Comparison of ENCODE assay signal across 9 mouse cellular contexts in genomic region chr17:36121352-36122020, GRCm38 (mm10). TPM values are rescaled to one million over a fixed set of nuclear protein-coding genes. Genes with fewer than 3 reads are reported as not detected.
A peak's percentile ranks its signal among the peaks of the same experiment; 100 is the strongest.
DNase-seq lines count a peak whose midpoint lies in the region; ATAC-seq and TF ChIP-seq lines count a peak whose summit lies in the region.
"Not testable (repeated sequence)": the region's sequence is repeated elsewhere in the genome, so short reads cannot be mapped to it uniquely, and the experiment has no call there.
"Had no signal": no experiment of that assay in that cellular context is flagged by ENCODE, and none has a peak within 500 bp of the region (broad histone marks: within the 10 kb centered on the region; RNA-seq: fewer than 3 reads in every experiment).

Gene Gm19684, plus strand, starts transcription at chr17:36121678.

- H3K4me1 ChIP-seq in erythroblast, embryonic 14.5 days (ENCODE audit: control insufficient read depth); heart, embryonic 14.5 days (ENCODE audit: control insufficient read depth in 2 of 2, insufficient read depth in 2 of 2, low read length in 2 of 2); kidney, adult 2 months (ENCODE audit: control insufficient read depth, insufficient read depth, low read length); limb, embryonic 15.5 days; midbrain, embryonic 10.5 days: not testable (repeated sequence)

- not testable (repeated sequence) for TF ChIP-seq POLR2A in kidney, adult 2 months (IDR thresholded peaks at IDR 0.05; ENCODE audit: low read depth, low read length)

- H3K27me3 ChIP-seq in erythroblast, embryonic 14.5 days (ENCODE audit: control insufficient read depth); kidney, adult 2 months (replicated peaks; ENCODE audit: control insufficient read depth, insufficient read depth, low read length): not testable (repeated sequence)
- H3K27me3 ChIP-seq in heart, embryonic 14.5 days (ENCODE audit: control insufficient read depth, insufficient read depth, low read length): peaks cover 29% of the 10 kb centered on the region
- peaks cover 38% of the 10 kb centered on the region for H3K27me3 ChIP-seq in limb, embryonic 15.5 days
- H3K27me3 ChIP-seq in midbrain, embryonic 10.5 days (ENCODE audit: low read depth, poor library complexity, severe bottlenecking): peaks cover 47% of the 10 kb centered on the region

- 4% methylated on average over 8 of the region's 8 CpGs for WGBS in heart, embryonic 14.5 days
- WGBS in kidney, adult 2 months: 11% methylated on average over 8 of the region's 8 CpGs
- 4% methylated on average over 8 of the region's 8 CpGs for WGBS in limb, embryonic 15.5 days
- 10% methylated on average over 8 of the region's 8 CpGs for WGBS in midbrain, embryonic 10.5 days

- ATAC-seq in heart, embryonic 14.5 days (ENCODE audit: insufficient number of reproducible peaks, insufficient read depth, low FRiP score, low read depth); limb, embryonic 15.5 days (ENCODE audit: insufficient number of reproducible peaks, low FRiP score, low TSS enrichment, low read depth): not testable (repeated sequence)

- TF ChIP-seq CTCF in kidney, adult 2 months (conservative IDR thresholded peaks at IDR 0.05; ENCODE audit: insufficient read depth, insufficient read length, low read depth, low read length): not testable (repeated sequence)

- not testable (repeated sequence) for H3K9me3 ChIP-seq in erythroblast, embryonic 14.5 days (ENCODE audit: control insufficient read depth, low read length); heart, embryonic 14.5 days (ENCODE audit: control insufficient read depth, low read length); limb, embryonic 15.5 days; midbrain, embryonic 10.5 days (replicated peaks)

- not testable (repeated sequence) for H3K36me3 ChIP-seq in erythroblast, embryonic 14.5 days (ENCODE audit: control insufficient read depth); heart, embryonic 14.5 days (ENCODE audit: control insufficient read depth, insufficient read depth, low read length); kidney, adult 2 months (ENCODE audit: control insufficient read depth, insufficient read depth, low read length); limb, embryonic 15.5 days; midbrain, embryonic 10.5 days

- not testable (repeated sequence) for H3K9ac ChIP-seq in heart, embryonic 14.5 days (ENCODE audit: low read length); limb, embryonic 15.5 days

- H3K4me3 ChIP-seq in erythroblast, embryonic 14.5 days (replicated peaks): peak within 1 kb of the TSS; percentile 44
- peak within 1 kb of the TSS; percentile 15 to 26 for H3K4me3 ChIP-seq in heart, embryonic 14.5 days (ENCODE audit: control insufficient read depth in 1 of 2, insufficient read depth in 1 of 2, low read depth in 1 of 2, low read length in 2 of 2)
- peak within 1 kb of the TSS; percentile 33 for H3K4me3 ChIP-seq in kidney, adult 2 months (ENCODE audit: insufficient read depth, low read depth, low read length)
- 0 out of 2 replicates have a peak within 1 kb of the TSS, but pooled peaks have one; percentile 7 for H3K4me3 ChIP-seq in limb, embryonic 15.5 days
- peak within 1 kb of the TSS; percentile 9; the same call in 1 of the 2 replicates for H3K4me3 ChIP-seq in midbrain, embryonic 10.5 days

- H3K27ac ChIP-seq in heart, embryonic 14.5 days (replicated peaks in 1 of 2; ENCODE audit: control insufficient read depth in 1 of 2, insufficient read depth in 1 of 2, low read depth in 2 of 2, low read length in 2 of 2); limb, embryonic 15.5 days; midbrain, embryonic 10.5 days (replicated peaks): not testable (repeated sequence)
- 0 out of 2 replicates have a peak within 1 kb of the TSS, but pooled peaks have one; percentile 2 for H3K27ac ChIP-seq in kidney, adult 2 months (ENCODE audit: insufficient read depth, low read depth, low read length)

- H3K4me2 ChIP-seq in heart, embryonic 14.5 days (ENCODE audit: low read length): peak within 1 kb of the TSS; percentile 52
- not testable (repeated sequence) for H3K4me2 ChIP-seq in limb, embryonic 15.5 days

- DNase-seq in B cell, adult 2 months: peak; percentile 69 to 76
- peak; percentile 57 for DNase-seq in adrenal gland, postnatal 10 days
- peak; percentile 88 for DNase-seq in kidney, adult 2 months
- not testable (repeated sequence) for DNase-seq in midbrain, embryonic 10.5 days (ENCODE audit: low spot score)
- peak; percentile 32 to 59 for DNase-seq in spleen, postnatal 10 days (ENCODE audit: low spot score in 2 of 2)

RNA-seq across cellular contexts. Expression of gene Gm19684, which starts in this region (rescaled TPM):
- total RNA-seq in adrenal gland, postnatal 10 days (2021): not detected
- polyA plus RNA-seq in erythroblast, embryonic 14.5 days (2012): not detected in 2 replicates
- not detected in 2 replicates for polyA plus RNA-seq in heart, embryonic 14.5 days (2014; fragmentation: Nextera tagmentation; extraction: Ambion mirVana)
- polyA plus RNA-seq in kidney, adult 2 months (2012; rRNA removed): 0.15 and 0.36 TPM in 2 replicates
- not detected in 2 replicates for polyA plus RNA-seq in limb, embryonic 15.5 days (2015; fragmentation: Nextera tagmentation; extraction: Ambion mirVana)
- polyA plus RNA-seq in midbrain, embryonic 10.5 days (2016; fragmentation: Nextera tagmentation; extraction: Ambion mirVana): not detected in 2 replicates
- polyA plus RNA-seq: limb, embryonic 11.5 days had no signal

Comparison
In these comparisons a context has a peak if more than half of its experiments do, and no peak if none do; other contexts are left out.
1. Peak in DNase-seq in adrenal gland, postnatal 10 days; RNA of the gene not detected or under 1 TPM.
2. Peak in DNase-seq, H3K4me3 ChIP-seq and H3K27ac ChIP-seq in kidney, adult 2 months; RNA of the gene not detected or under 1 TPM.